Mouse (Mus musculus) naive thymus-derived CD4-positive, alpha-beta T cell, adult 5 months (primary cell): Measurements from ENCODE around the gene Cdc42bpb. TPM values are rescaled to one million over a fixed set of nuclear protein-coding genes. Genes with fewer than 3 reads are reported as not detected.

Experiments
- polyA plus RNA-seq: library from polyadenylated mRNA; unstranded; fragments of 100-300 nt; shearing (Covaris generic); gene quantifications from one replicate; pipeline ENCODE4 v1.2.1, GENCODE M21; 2017

Cdc42bpb gene
- polyA plus RNA-seq = not detected

DNA sequence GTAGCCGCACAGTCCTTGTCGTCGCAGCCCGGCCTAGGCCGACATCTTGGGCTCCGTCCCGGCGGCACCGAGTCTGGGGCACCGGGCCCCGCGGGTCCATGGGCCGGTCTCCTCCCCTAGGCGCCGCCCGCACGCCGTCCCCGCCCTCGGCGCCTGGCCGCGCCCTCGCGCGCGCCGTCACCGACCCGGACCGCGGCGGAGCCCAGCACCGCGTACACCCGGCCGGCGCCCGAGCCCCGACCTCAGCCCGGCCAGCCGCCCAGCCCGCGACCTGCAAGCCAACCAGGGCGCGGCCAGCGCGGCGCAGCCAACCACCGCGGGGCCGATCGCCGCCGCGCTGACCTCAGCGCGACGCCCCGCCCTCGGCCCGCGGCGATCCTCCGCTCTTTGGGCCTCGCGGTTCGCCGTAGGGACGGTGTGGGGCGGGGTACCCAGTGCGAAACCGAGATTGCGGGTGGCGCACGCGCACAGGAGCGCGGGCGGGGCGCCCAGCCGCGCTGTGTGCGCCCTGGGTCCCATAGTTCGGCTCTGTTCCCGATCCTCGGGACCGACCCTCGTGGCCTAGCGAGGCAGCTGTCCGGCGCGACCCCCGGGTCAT lies at the start of gene Cdc42bpb:
Gene Cdc42bpb (minus strand): TSS at position 343 of the 598 bp plus-strand sequence.

DNA sequence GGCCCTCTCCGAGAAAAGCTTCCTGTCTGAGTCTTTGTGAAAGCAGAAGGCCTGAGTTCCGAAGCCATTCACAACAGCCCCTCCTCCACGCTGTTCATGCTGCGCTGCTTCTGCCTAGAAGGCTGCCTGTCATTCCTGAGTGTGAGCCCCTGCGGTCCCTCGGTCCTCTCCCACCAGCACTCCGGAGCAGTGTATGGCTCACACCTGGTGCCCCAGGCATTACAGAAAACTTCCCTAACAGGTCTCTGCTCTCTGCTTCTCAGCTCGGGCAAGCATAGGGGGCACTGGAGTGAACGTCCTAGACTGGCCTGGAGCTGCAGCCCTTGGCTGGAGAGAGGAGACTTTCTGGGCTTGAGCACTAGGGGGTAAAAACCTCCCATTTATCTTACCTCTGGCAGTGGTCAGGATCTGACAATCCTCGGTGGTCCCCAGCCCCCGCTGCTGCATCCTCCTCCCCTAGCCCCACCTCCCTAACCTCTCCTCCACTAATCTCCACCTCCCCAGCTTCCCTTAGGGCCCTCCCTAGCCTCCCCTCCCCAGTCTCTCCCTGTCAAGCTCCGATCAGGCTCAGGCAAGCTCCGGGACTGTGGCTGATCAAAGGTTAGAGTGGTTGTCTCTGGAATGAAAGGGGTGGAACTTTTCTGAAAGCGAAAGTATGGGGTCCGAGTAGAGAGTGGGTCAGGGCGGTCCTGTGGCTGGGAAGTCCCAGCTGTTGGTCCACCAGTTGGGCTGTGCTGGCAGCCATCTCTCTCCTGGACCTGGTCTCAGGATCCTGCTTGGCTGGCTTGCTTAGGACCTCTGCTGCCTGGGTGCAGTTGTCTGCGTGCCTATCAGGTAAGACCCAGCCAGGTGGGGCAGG lies 39.6 kb upstream of the Cdc42bpb start, which contains the start of gene Exoc3l4:
Gene Exoc3l4 (plus strand): TSS at position 97 of the 859 bp plus-strand sequence.

GRCm38 (mm10) chr12:111406622-111407021 lies 29.1 kb upstream of the Cdc42bpb start, which contains the start of gene Lbhd2:
Gene Lbhd2, plus strand, starts transcription at chr12:111406809.

DNA sequence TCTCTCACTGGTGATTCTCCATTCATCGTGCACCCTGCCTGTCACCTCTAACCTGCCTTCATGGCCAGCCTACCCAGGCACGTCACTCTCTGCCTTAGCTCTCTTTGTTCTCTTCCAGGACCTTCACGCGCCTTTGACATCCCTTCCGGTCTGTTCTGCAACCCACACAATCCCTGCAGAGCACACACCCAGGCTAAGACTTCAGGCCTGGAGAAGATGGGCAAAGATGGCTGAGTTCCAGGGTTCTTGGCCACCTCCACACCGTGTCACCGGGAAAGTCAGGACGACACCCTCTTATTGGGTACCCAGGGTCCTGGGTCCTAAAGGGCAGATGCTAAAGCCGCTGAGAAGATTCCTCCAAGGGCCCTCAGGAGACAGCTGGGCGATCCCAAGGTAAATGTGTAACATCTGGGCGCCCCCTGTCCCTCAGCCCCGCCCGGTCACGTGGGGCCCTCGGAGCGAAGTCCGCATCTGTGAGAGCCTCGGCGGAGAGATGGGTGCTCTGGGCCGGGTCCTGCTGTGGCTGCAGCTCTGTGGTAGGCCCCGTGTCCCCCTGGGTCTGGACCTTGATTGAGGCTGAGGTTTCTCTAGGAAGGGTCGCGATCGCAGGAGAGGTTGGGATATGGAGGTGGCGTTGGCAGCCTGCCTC lies 106.8 kb downstream of the Cdc42bpb start, which contains the start of gene Amn:
Gene Amn (plus strand): TSS at position 467 of the 649 bp plus-strand sequence.

Other genes starting within 250 kb of the Cdc42bpb start
- 43.9 TPM for gene Traf3, start 211.3 kb downstream of the Cdc42bpb start, polyA plus RNA-seq
- not detected for gene 4930595D18Rik, start 193.2 kb downstream of the Cdc42bpb start, polyA plus RNA-seq
- gene Amn, start 106.6 kb downstream of the Cdc42bpb start, polyA plus RNA-seq = not detected
- not detected for gene Lbhd2, start 29.1 kb upstream of the Cdc42bpb start, polyA plus RNA-seq
- gene Exoc3l4, start 39.3 kb upstream of the Cdc42bpb start, polyA plus RNA-seq = not detected
- gene Tnfaip2, start 64.8 kb upstream of the Cdc42bpb start, polyA plus RNA-seq = not detected
- gene Gm266, start 108.1 kb upstream of the Cdc42bpb start, polyA plus RNA-seq = not detected
- gene Eif5, start 160.3 kb upstream of the Cdc42bpb start, polyA plus RNA-seq = 1,072 TPM
- 123 TPM for gene Mark3, start 196.8 kb upstream of the Cdc42bpb start, polyA plus RNA-seq